Comparison of ENCODE assay signal across 8 mouse cellular contexts in the genomic region with DNA sequence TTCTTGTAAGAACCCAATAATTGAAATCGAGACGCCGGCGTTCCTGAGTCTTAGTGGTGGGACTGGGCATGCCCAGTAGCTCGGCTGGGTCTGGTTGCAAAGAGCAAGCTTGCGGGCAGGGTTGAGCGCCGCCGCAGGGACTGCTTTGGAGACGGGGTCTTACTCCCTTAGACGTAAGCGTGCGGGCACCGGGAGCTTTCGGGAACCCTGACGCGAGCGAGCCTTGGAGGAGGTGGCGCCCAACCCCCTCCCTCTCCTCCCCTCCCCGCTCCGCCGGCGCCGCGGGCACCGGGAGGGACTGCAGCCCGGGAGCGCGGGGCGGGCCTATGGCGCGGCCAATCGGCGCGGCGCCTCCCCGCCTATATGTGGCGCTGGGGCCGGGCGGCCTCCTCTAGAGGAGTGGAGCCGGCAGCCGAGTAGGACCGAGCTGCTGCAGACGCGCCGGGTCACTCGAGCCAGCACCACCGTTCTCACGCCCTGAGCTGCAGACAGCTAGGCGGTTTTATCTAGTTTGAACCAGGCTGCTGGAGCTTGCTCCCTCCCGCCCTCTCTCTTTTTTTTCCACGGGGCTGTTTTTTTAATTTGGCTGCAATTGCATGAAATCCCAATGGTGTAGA. TPM values are rescaled to one million over a fixed set of nuclear protein-coding genes. Genes with fewer than 3 reads are reported as not detected.
DNase-seq lines count a peak whose midpoint lies in the region; ATAC-seq lines count a peak whose summit lies in the region.

No protein-coding gene starts in this region.

- H3K27me3 ChIP-seq in intestine, embryonic 14.5 days (replicated peaks; ENCODE audit: control insufficient read depth, insufficient read depth, low read length) = no peaks in the 10 kb centered on the region

- intact Hi-C loops in left cerebral cortex, postnatal 14 days (cut with DNase I) = loop anchor here (2.0 kb wide), 2 partner anchors 53 to 373 kb away; partner anchors contain the start of gene Serp2

- H3K4me2 ChIP-seq in intestine, embryonic 14.5 days (ENCODE audit: low read length) = peak overlapping the region; percentile 95

- ATAC-seq in intestine, embryonic 14.5 days (replicated peaks; ENCODE audit: low FRiP score, low TSS enrichment, low read depth) = peak; percentile 92
- peak; percentile 85 for ATAC-seq in megakaryocyte-erythroid progenitor cell, adult 5-6 weeks (replicated peaks; ENCODE audit: low FRiP score, low TSS enrichment, poor library complexity, severe bottlenecking)

- H3K36me3 ChIP-seq in intestine, embryonic 14.5 days (ENCODE audit: control insufficient read depth, insufficient read depth, low read length) = peaks cover 23% of the 10 kb centered on the region

- peak overlapping the region; percentile 100 for H3K27ac ChIP-seq in intestine, embryonic 14.5 days (ENCODE audit: low read depth)

- peaks cover 31% of the 10 kb centered on the region for H3K4me1 ChIP-seq in intestine, embryonic 14.5 days (replicated peaks; ENCODE audit: control insufficient read depth, insufficient read depth, low read length)

- whole genome bisulfite sequencing in intestine, embryonic 14.5 days = under 1% methylated on average over 51 of the region's 52 CpGs

- DNase-seq in adrenal gland, adult 2 months = peak; percentile 99
- DNase-seq in embryo, embryonic 11 days = peak; percentile 98
- peak; percentile 94 for DNase-seq in gastrocnemius, postnatal 25 days
- peak; percentile 95 for DNase-seq in intestine, embryonic 14.5 days (ENCODE audit: low spot score)
- DNase-seq in left cerebral cortex, postnatal 14 days (ENCODE audit: low spot score in 2 of 2) = peak; percentile 95
- peak; percentile 92 for DNase-seq in right cerebral cortex, postnatal 14 days
- peak; percentile 91 for DNase-seq in urinary bladder, postnatal 25 days (ENCODE audit: low spot score)

- H3K9me3 ChIP-seq in intestine, embryonic 14.5 days (ENCODE audit: control insufficient read depth, low read length) = no peaks in the 10 kb centered on the region

- peak overlapping the region; percentile 75 for H3K4me3 ChIP-seq in intestine, embryonic 14.5 days (ENCODE audit: low read depth, low read length)

- peak overlapping the region; percentile 100 for H3K9ac ChIP-seq in intestine, embryonic 14.5 days (ENCODE audit: low read length)

RNA-seq across cellular contexts. Expression of gene Serp2, which starts 52.5 kb away (rescaled TPM):
- total RNA-seq in adrenal gland, adult 2 months (2021) = 1 to 10 TPM; 3.9 to 6.2 TPM
- 8.3 and 9.3 TPM in 2 replicates for polyA plus RNA-seq in adrenal gland, adult 2 months (2012; rRNA removed)
- under 1 TPM; 0.64 to 0.94 TPM for total RNA-seq in gastrocnemius, postnatal 25 days (2021)
- polyA plus RNA-seq in intestine, embryonic 14.5 days (2014; fragmentation: Nextera tagmentation; extraction: Ambion mirVana) = 13.0 and 13.6 TPM in 2 replicates
- 100 to 1,000 TPM; 161 to 172 TPM for total RNA-seq in left cerebral cortex, postnatal 14 days (2021)
- total RNA-seq in megakaryocyte-erythroid progenitor cell, adult 5-6 weeks (2014; fragmentation: Nextera tagmentation) = 2.6 TPM in 1 of 2 replicates, not detected in the other
- total RNA-seq in megakaryocyte-erythroid progenitor cell, adult 5-6 weeks (2017) = not detected in 2 replicates

Comparison
In these comparisons a context has a peak if more than half of its experiments do, and no peak if none do; other contexts are left out.
1. Peak in every context shown above with its lines: DNase-seq, ATAC-seq, H3K4me3 ChIP-seq and H3K27ac ChIP-seq.
2. RNA of gene Serp2, which starts 52.5 kb away (total RNA-seq): 161 to 172 TPM in left cerebral cortex, postnatal 14 days; 3.9 to 6.2 TPM in adrenal gland, adult 2 months, 2.6 TPM in megakaryocyte-erythroid progenitor cell, adult 5-6 weeks and 0.64 to 0.94 TPM in gastrocnemius, postnatal 25 days; every median in the first group is over 10 times any median in the second.